Mouse (Mus musculus): ENCODE data around the gene Fars2.

GRCm38 (mm10) chr13:36152728-36153498, 35.7 kb downstream of the Fars2 start:
- TF ChIP-seq CTCF (IDR thresholded peaks at IDR 0.05; ENCODE audit: low read depth) (no peak), EP300 (IDR thresholded peaks at IDR 0.05; ENCODE audit: low read depth) (no peak)

Data from liver, postnatal 0 days (tissue).